Mouse (Mus musculus) embryonic facial prominence, embryonic 12.5 days (tissue): ENCODE measurements around the gene Efhb. TPM values are rescaled to one million over a fixed set of nuclear protein-coding genes. Genes with fewer than 3 reads are reported as not detected.

Experiments used
- ATAC-seq: fragments of 200-750 bp; cut with Nextera tagmentation; 2 replicates; pipeline ENCODE4 v1.8.0; 2017; ENCODE audit not compliant: insufficient number of reproducible peaks, insufficient read depth, low FRiP score, low TSS enrichment
- H3K27ac ChIP-seq: fragments of 300-500 bp; sonication (generic); 2 replicates; pipeline ENCODE4 v1.5.1; 2016; ENCODE audit warnings: mild to moderate bottlenecking
- H3K27me3 ChIP-seq: fragments of 300-500 bp; sonication (generic); 2 replicates; pipeline ENCODE4 v1.6.1; 2016; ENCODE audit warnings: mild to moderate bottlenecking, moderate library complexity
- H3K36me3 ChIP-seq: fragments of 300-500 bp; sonication (generic); 2 replicates; pipeline ENCODE4 v1.6.1; 2016; ENCODE audit warnings: mild to moderate bottlenecking
- H3K4me1 ChIP-seq: fragments of 300-500 bp; sonication (generic); 2 replicates; pipeline ENCODE4 v1.6.1; 2016
- H3K4me2 ChIP-seq: fragments of 300-500 bp; sonication (generic); replicated peaks from 2 replicates; pipeline ENCODE4 v1.6.1; 2016; ENCODE audit warnings: mild to moderate bottlenecking, moderate library complexity
- H3K4me3 ChIP-seq: fragments of 300-500 bp; sonication (generic); 2 replicates; pipeline ENCODE4 v1.5.1; 2016; ENCODE audit warnings: mild to moderate bottlenecking
- H3K9ac ChIP-seq: fragments of 300-500 bp; sonication (generic); 2 replicates; pipeline ENCODE4 v1.6.1; 2016; ENCODE audit warnings: mild to moderate bottlenecking, moderate library complexity
- H3K9me3 ChIP-seq: fragments of 300-500 bp; sonication (generic); 2 replicates; pipeline ENCODE4 v1.6.1; 2016; ENCODE audit warnings: mild to moderate bottlenecking, moderate library complexity
- WGBS: fragments of 180-500 bp; shearing (Covaris S2); methylation state at CpG from one replicate; pipeline ENCODE4 v1.1.7; 2016; 5-methylcytosine and 5-hydroxymethylcytosine counted together
- polyA plus RNA-seq: library from polyadenylated mRNA; unstranded; fragments of >200 nt; fragmentation: Nextera tagmentation; extraction: Ambion mirVana; gene quantifications from 2 replicates; pipeline ENCODE4 v1.2.1, GENCODE M21; 2016

Gene Efhb
- 0.19 and 0.54 TPM in 2 replicates for polyA plus RNA-seq

GRCm38 (mm10) chr17:53462603-53463495 is at the start of gene Efhb:
Gene Efhb, minus strand, starts transcription at chr17:53463321.
- H3K27ac ChIP-seq = no peak within 1 kb of the TSS
- 17% methylated on average over 26 of the region's 26 CpGs for WGBS

DNA sequence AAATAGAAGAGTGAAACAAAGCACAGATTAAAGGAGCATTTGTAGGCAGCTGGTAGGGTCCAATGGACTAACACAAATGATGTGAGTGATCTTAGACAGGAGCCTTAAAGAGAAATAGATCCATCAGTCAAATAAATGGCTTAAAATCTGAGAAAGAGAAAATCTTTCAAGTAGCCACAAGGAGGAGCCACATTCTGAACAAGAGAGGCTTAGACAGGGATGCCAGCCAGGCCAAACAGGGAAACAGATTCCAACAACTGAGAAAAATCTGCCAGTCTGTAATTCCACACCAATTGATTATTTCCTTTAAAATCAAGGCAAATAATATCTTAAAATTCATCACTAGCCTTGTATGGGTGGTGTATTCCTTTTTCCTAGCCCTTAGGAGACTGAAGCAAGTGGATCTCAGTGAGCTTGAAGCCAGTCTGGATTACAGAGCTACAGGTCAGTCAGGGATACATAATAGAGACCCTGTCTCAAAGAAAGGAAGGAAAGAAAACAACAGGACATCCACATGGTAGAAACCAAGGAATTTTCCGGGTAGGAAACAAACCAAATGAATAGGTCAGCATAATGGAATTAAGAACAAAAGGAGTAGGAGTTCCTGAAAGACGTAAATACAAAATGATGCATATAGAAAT is 49.3 kb upstream of the Efhb start:
- H3K4me3 ChIP-seq = no peak overlapping the region
- no peak overlapping the region for H3K9ac ChIP-seq
- 82% methylated on average over 2 of the region's 2 CpGs for WGBS
- H3K4me2 ChIP-seq = no peak overlapping the region
- ATAC-seq = no peak
- H3K9me3 ChIP-seq = no peaks in the 10 kb centered on the region
- H3K36me3 ChIP-seq = peaks cover 4% of the 10 kb centered on the region; the same call in 1 of the 2 replicates
- peaks cover 7% of the 10 kb centered on the region; the same call in 1 of the 2 replicates for H3K4me1 ChIP-seq
- no peaks in the 10 kb centered on the region for H3K27me3 ChIP-seq
- H3K27ac ChIP-seq = no peak overlapping the region

More at GRCm38 (mm10) chr17:53462603-53463495, at the start of gene Efhb:
- no peaks in the 10 kb centered on the region for H3K9me3 ChIP-seq
- peak within 1 kb of the TSS; percentile 62 for H3K4me2 ChIP-seq
- peak; percentile 86 for ATAC-seq
- no peaks in the 10 kb centered on the region for H3K36me3 ChIP-seq
- no peaks in the 10 kb centered on the region for H3K4me1 ChIP-seq
- peak within 1 kb of the TSS; percentile 42 for H3K4me3 ChIP-seq
- H3K27me3 ChIP-seq = no peaks in the 10 kb centered on the region
- peak within 1 kb of the TSS; percentile 46 for H3K9ac ChIP-seq

GRCm38 (mm10) chr17:53502966-53503365 is 39.8 kb upstream of the Efhb start:
- Histone ChIP-seq H3K27ac (no peak overlapping the region), H3K9me3 (no peaks in the 10 kb centered on the region), H3K4me1 (no peaks in the 10 kb centered on the region), H3K36me3 (peaks cover 42% of the 10 kb centered on the region), H3K4me3 (no peak overlapping the region), H3K9ac (no peak overlapping the region), H3K4me2 (no peak overlapping the region), H3K27me3 (no peaks in the 10 kb centered on the region)
- ATAC-seq = no peak
- WGBS = 93% methylated on average over 2 of the region's 2 CpGs

- 96% methylated on average over 1 of the region's 1 CpGs for WGBS
- no peak for ATAC-seq
- H3K27me3 ChIP-seq = no peaks in the 10 kb centered on the region
- H3K36me3 ChIP-seq = peaks cover 39% of the 10 kb centered on the region; the same call in 1 of the 2 replicates
- no peaks in the 10 kb centered on the region for H3K9me3 ChIP-seq
- H3K27ac ChIP-seq = no peak overlapping the region
- H3K4me3 ChIP-seq = no peak overlapping the region
- no peak overlapping the region for H3K9ac ChIP-seq
- H3K4me1 ChIP-seq = no peaks in the 10 kb centered on the region
- H3K4me2 ChIP-seq = no peak overlapping the region
These were observed 25.9 kb upstream of the Efhb start for GRCm38 (mm10) chr17:53489007-53489378.

GRCm38 (mm10) chr17:53488291-53489006 is 25.3 kb upstream of the Efhb start:
- H3K9ac ChIP-seq = no peak overlapping the region
- H3K27me3 ChIP-seq = no peaks in the 10 kb centered on the region
- no peaks in the 10 kb centered on the region for H3K4me1 ChIP-seq
- WGBS = 92% methylated on average over 4 of the region's 4 CpGs
- peaks cover 36% of the 10 kb centered on the region; the same call in 1 of the 2 replicates for H3K36me3 ChIP-seq
- H3K4me3 ChIP-seq = no peak overlapping the region
- no peak overlapping the region for H3K27ac ChIP-seq
- H3K4me2 ChIP-seq = no peak overlapping the region
- no peak for ATAC-seq
- no peaks in the 10 kb centered on the region for H3K9me3 ChIP-seq

GRCm38 (mm10) chr17:53480433-53480832 is 17.3 kb upstream of the Efhb start:
- Histone ChIP-seq H3K27me3 (no peaks in the 10 kb centered on the region), H3K9me3 (no peaks in the 10 kb centered on the region), H3K4me2 (peak overlapping the region; percentile 68), H3K4me1 (peaks cover 14% of the 10 kb centered on the region), H3K36me3 (peaks cover 9% of the 10 kb centered on the region; the same call in 1 of the 2 replicates), H3K27ac (no peak overlapping the region), H3K4me3 (peak overlapping the region; percentile 97), H3K9ac (peak overlapping the region; percentile 95)
- WGBS = 52% methylated on average over 7 of the region's 7 CpGs
- ATAC-seq = no peak

GRCm38 (mm10) chr17:53479604-53480041 is 16.5 kb upstream of the Efhb start:
- 0% methylated on average over 32 of the region's 33 CpGs for WGBS
- no peaks in the 10 kb centered on the region for H3K27me3 ChIP-seq
- H3K36me3 ChIP-seq = peaks cover 5% of the 10 kb centered on the region; the same call in 1 of the 2 replicates
- peak overlapping the region; percentile 98 for H3K27ac ChIP-seq
- H3K9ac ChIP-seq = peak overlapping the region; percentile 95
- H3K4me2 ChIP-seq = peak overlapping the region; percentile 68
- peak; percentile 22 for ATAC-seq
- peaks cover 14% of the 10 kb centered on the region for H3K4me1 ChIP-seq
- peak overlapping the region; percentile 97 for H3K4me3 ChIP-seq
- H3K9me3 ChIP-seq = no peaks in the 10 kb centered on the region

- H3K27me3 ChIP-seq = no peaks in the 10 kb centered on the region
- ATAC-seq = peak; percentile 97
- no peaks in the 10 kb centered on the region for H3K36me3 ChIP-seq
- peaks cover 14% of the 10 kb centered on the region for H3K4me1 ChIP-seq
- under 1% methylated on average over 73 of the region's 82 CpGs for WGBS
- H3K4me3 ChIP-seq = peak within 1 kb of the TSS; percentile 97
- H3K4me2 ChIP-seq = peak within 1 kb of the TSS; percentile 68
- no peaks in the 10 kb centered on the region for H3K9me3 ChIP-seq
- H3K9ac ChIP-seq = peak within 1 kb of the TSS; percentile 95
- H3K27ac ChIP-seq = peak within 1 kb of the TSS; percentile 98
These were observed 15.9 kb upstream of the Efhb start, which contains the start of gene Rab5a for GRCm38 (mm10) chr17:53478858-53479603. Gene Rab5a, plus strand, starts transcription at chr17:53479234.

DNA sequence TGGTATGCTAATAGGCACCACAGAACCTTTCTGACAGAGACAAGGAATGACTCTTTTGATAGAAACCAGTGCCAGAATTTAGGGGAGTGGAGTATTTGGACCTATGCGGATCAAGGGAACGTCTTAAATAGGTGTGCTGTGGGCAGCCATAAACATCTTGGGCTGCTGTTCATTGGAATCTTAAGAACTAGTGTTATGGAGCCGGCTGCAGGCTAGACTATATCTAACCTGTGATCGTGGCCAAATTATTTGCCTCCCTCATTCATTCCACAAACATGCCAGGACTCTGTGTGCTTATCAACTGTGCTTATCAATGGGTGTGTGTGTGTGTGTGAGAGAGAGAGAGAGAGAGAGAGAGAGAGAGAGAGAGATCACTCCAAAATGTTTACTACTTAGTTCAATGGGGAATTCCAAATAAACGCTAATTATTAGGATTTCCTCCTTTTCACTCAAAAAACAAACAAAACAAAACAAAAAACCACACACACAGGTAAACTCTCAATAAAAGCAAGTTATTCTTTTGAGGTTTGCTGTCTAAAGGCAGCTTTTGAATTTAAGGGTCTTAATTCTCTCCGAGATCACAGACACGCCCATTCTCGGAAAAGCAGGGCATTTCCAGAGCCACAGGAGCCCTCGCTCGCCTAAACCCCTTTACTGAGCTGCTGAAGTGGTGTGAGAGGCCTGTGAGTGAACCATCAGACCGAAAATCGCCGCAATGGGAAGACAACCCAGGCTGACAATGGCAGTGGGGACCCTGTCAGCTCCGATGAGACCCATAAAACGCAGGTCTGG is 15.1 kb upstream of the Efhb start:
- H3K27me3 ChIP-seq = no peaks in the 10 kb centered on the region
- peaks cover 14% of the 10 kb centered on the region for H3K4me1 ChIP-seq
- H3K4me2 ChIP-seq = peak overlapping the region; percentile 59
- peak overlapping the region; percentile 61 for H3K9ac ChIP-seq
- 7% methylated on average over 15 of the region's 15 CpGs for WGBS
- peak overlapping the region; percentile 98 for H3K27ac ChIP-seq
- ATAC-seq = no peak
- H3K36me3 ChIP-seq = no peaks in the 10 kb centered on the region
- no peaks in the 10 kb centered on the region for H3K9me3 ChIP-seq
- peak overlapping the region; percentile 97 for H3K4me3 ChIP-seq

- no peaks in the 10 kb centered on the region for H3K36me3 ChIP-seq
- H3K4me2 ChIP-seq = no peak overlapping the region
- no peaks in the 10 kb centered on the region for H3K9me3 ChIP-seq
- no peak for ATAC-seq
- no peaks in the 10 kb centered on the region for H3K4me1 ChIP-seq
- no peaks in the 10 kb centered on the region for H3K27me3 ChIP-seq
- H3K4me3 ChIP-seq = no peak overlapping the region
- H3K27ac ChIP-seq = no peak overlapping the region
- H3K9ac ChIP-seq = no peak overlapping the region
These were observed 5.6 kb upstream of the Efhb start for GRCm38 (mm10) chr17:53468697-53469096.
